ENCODE assay signal across 8 mouse cellular contexts in the genomic region with DNA sequence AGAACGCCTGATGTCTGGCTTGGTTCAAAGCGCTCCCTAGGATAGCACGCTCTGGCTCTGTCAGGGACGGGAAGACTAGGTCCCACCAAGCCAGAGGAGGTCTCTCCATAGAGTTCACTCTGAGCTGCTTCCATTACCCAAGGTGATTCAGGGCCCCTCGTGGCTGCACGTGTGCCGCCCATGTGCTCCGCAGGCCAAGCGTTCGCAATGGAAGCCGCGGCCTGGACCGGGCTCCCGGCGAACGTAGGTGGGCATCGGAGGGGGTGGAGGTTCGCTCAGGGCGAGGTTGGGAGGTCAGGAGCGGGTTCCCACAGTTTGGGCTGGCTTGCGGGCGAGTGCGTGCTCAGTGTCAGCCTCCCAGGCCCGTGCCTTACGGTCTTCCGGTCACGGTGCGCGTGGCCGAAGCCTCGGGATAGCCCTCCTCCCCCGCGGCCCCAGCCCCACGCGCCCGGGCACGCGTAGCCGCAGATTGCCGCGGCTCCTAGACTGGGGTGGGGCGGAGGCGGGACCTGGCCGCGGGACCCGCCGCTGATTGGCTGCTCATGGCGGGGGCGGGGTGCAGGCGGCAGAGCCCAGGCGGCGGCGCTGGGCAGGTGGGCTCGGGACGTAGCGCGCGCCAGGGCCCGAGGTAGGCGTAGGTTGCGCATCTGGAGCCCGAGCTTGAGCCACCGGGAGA. TPM values are rescaled to one million over a fixed set of nuclear protein-coding genes. Genes with fewer than 3 reads are reported as not detected.
DNase-seq lines count a peak whose midpoint lies in the region; ATAC-seq and TF ChIP-seq lines count a peak whose summit lies in the region.

No protein-coding gene starts in this region.

- peak overlapping the region; percentile 57 for H3K4me3 ChIP-seq in hindbrain, embryonic 12.5 days
- H3K4me3 ChIP-seq in lung, postnatal 0 days (ENCODE audit: low read depth, low read length) = peak overlapping the region; percentile 47

- no peaks in the 10 kb centered on the region for H3K36me3 ChIP-seq in hindbrain, embryonic 12.5 days
- H3K36me3 ChIP-seq in lung, postnatal 0 days (ENCODE audit: insufficient read depth, low read length) = no peaks in the 10 kb centered on the region

- peaks cover 7% of the 10 kb centered on the region for H3K4me1 ChIP-seq in hindbrain, embryonic 12.5 days
- peaks cover 6% of the 10 kb centered on the region for H3K4me1 ChIP-seq in lung, postnatal 0 days (ENCODE audit: insufficient read depth, low read depth, low read length)

- 1% methylated on average over 53 of the region's 63 CpGs for WGBS in hindbrain, embryonic 12.5 days
- 2% methylated on average over 56 of the region's 63 CpGs for WGBS in lung, postnatal 0 days

- DNase-seq in Muller cell, postnatal 12 days (ENCODE audit: inconsistent ontology term) = peak; percentile 88
- peak; percentile 92 for DNase-seq in cerebellum, adult 9-11 months
- DNase-seq in frontal cortex, postnatal 25 days (ENCODE audit: low spot score in 2 of 2) = peak; percentile 71 to 72
- DNase-seq in layer of hippocampus, postnatal 10 days (ENCODE audit: low spot score in 2 of 2) = peak; percentile 81 to 90
- peak; percentile 66 for DNase-seq in lung, postnatal 0 days (ENCODE audit: low spot score)
- peak; percentile 43 for DNase-seq in retina, adult 2 months (ENCODE audit: low read depth, low spot score)
- peak; percentile 88 for DNase-seq in thymus, postnatal 14 days

- peak; percentile 96 for ATAC-seq in hindbrain, embryonic 12.5 days (ENCODE audit: low FRiP score)
- ATAC-seq in lung, postnatal 0 days = peak; percentile 88

- H3K27me3 ChIP-seq in hindbrain, embryonic 12.5 days = peaks cover 81% of the 10 kb centered on the region
- peaks cover 29% of the 10 kb centered on the region for H3K27me3 ChIP-seq in lung, postnatal 0 days (replicated peaks; ENCODE audit: insufficient read depth, low read length)

- H3K27ac ChIP-seq in hindbrain, embryonic 12.5 days = no peak overlapping the region
- no peak overlapping the region for H3K27ac ChIP-seq in lung, postnatal 0 days (ENCODE audit: low read length)

- peak overlapping the region; percentile 53 for H3K9ac ChIP-seq in hindbrain, embryonic 12.5 days
- H3K9ac ChIP-seq in lung, postnatal 0 days (replicated peaks; ENCODE audit: low read depth) = 0 out of 2 replicates have a peak overlapping the region, but pooled peaks have one; percentile 8

- no peak for TF ChIP-seq CTCF in lung, postnatal 0 days (IDR thresholded peaks at IDR 0.05)

- no peak for TF ChIP-seq EP300 in lung, postnatal 0 days (IDR thresholded peaks at IDR 0.05)

- no peaks in the 10 kb centered on the region for H3K9me3 ChIP-seq in hindbrain, embryonic 12.5 days (replicated peaks)
- H3K9me3 ChIP-seq in lung, postnatal 0 days (ENCODE audit: low read length) = no peaks in the 10 kb centered on the region

- H3K4me2 ChIP-seq in hindbrain, embryonic 12.5 days (replicated peaks) = peak overlapping the region; percentile 97
- H3K4me2 ChIP-seq in lung, postnatal 0 days (replicated peaks; ENCODE audit: low read depth, low read length) = peak overlapping the region; percentile 97

RNA-seq across cellular contexts. Expression of a gene that starts 1.0 kb away (rescaled TPM):
- 0.79 and 0.96 TPM in 2 replicates for polyA plus RNA-seq in hindbrain, embryonic 12.5 days (2016; fragmentation: Nextera tagmentation; extraction: Ambion mirVana)
- total RNA-seq in layer of hippocampus, postnatal 10 days (2021) = 10 to 100 TPM; 30.6 TPM
- polyA plus RNA-seq in lung, postnatal 0 days (2015; fragmentation: Nextera tagmentation; extraction: Ambion mirVana) = 1.1 and 1.4 TPM in 2 replicates
